21 mouse cellular contexts compared by ENCODE assay signal in the genomic region with DNA sequence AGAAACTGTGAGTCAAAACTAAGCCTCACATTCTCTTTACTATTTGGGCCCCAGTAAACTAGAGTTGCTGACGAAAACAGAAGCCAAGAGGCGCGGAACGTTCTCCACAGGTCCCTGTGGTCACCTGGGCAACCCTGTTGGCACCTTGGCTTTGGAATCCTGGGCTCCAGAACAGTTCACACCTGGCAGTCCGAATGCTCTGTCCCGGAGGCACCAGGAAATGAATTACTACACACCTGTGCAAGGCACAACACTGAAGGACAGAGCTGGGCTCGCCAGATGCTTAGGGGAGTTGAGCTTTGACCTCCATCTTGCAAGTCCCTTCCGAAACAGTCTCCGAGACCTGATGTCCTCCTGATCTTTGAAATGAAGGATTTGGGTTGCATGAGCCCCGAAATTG. TPM values are rescaled to one million over a fixed set of nuclear protein-coding genes. Genes with fewer than 3 reads are reported as not detected.
DNase-seq lines count a peak whose midpoint lies in the region; ATAC-seq and TF ChIP-seq lines count a peak whose summit lies in the region.
"Had no signal": no experiment of that assay in that cellular context is flagged by ENCODE, and none has a peak within 500 bp of the region (broad histone marks: within the 10 kb centered on the region; RNA-seq: fewer than 3 reads in every experiment).

No protein-coding gene starts in this region.

- no peak overlapping the region for H3K4me2 ChIP-seq in forebrain, embryonic 11.5 days (ENCODE audit: low read depth, low read length, severe bottlenecking)
- H3K4me2 ChIP-seq in hindbrain, embryonic 13.5 days: no peak overlapping the region
- no peak overlapping the region for H3K4me2 ChIP-seq in hindbrain, embryonic 11.5 days (replicated peaks; ENCODE audit: low read depth, low read length)
- no peak overlapping the region for H3K4me2 ChIP-seq in neural tube, embryonic 13.5 days
- peak overlapping the region; percentile 43; the same call in 1 of the 2 replicates for H3K4me2 ChIP-seq in hindbrain, postnatal 0 days (ENCODE audit: low read depth, low read length)
- H3K4me2 ChIP-seq: embryonic facial prominence, embryonic 13.5 days; heart, embryonic 11.5 days; stomach, embryonic 15.5 days had no signal

- 94% methylated on average over 10 of the region's 10 CpGs for WGBS in forebrain, embryonic 10.5 days
- WGBS in forebrain, embryonic 11.5 days: 95% methylated on average over 10 of the region's 10 CpGs
- WGBS in hindbrain, embryonic 13.5 days: 89% methylated on average over 10 of the region's 10 CpGs
- 91% methylated on average over 10 of the region's 10 CpGs for WGBS in hindbrain, embryonic 11.5 days
- 94% methylated on average over 10 of the region's 10 CpGs for WGBS in neural tube, embryonic 13.5 days
- WGBS in hindbrain, postnatal 0 days: 67% methylated on average over 10 of the region's 10 CpGs

- H3K27me3 ChIP-seq in forebrain, embryonic 10.5 days (ENCODE audit: poor library complexity, severe bottlenecking): no peaks in the 10 kb centered on the region
- no peaks in the 10 kb centered on the region for H3K27me3 ChIP-seq in forebrain, embryonic 11.5 days (ENCODE audit: control insufficient read depth, insufficient read depth, low read length)
- no peaks in the 10 kb centered on the region for H3K27me3 ChIP-seq in hindbrain, embryonic 13.5 days
- no peaks in the 10 kb centered on the region for H3K27me3 ChIP-seq in hindbrain, embryonic 11.5 days (ENCODE audit: control insufficient read depth, insufficient read depth, low read length)
- H3K27me3 ChIP-seq in neural tube, embryonic 13.5 days: no peaks in the 10 kb centered on the region
- no peaks in the 10 kb centered on the region for H3K27me3 ChIP-seq in hindbrain, postnatal 0 days (ENCODE audit: insufficient read depth, low read length)
- H3K27me3 ChIP-seq: embryonic facial prominence, embryonic 13.5 days; stomach, embryonic 15.5 days had no signal

- H3K36me3 ChIP-seq in forebrain, embryonic 10.5 days (replicated peaks): peaks cover 2% of the 10 kb centered on the region; the same call in 1 of the 2 replicates
- no peaks in the 10 kb centered on the region for H3K36me3 ChIP-seq in forebrain, embryonic 11.5 days (ENCODE audit: control insufficient read depth, insufficient read depth, low read length)
- no peaks in the 10 kb centered on the region for H3K36me3 ChIP-seq in hindbrain, embryonic 13.5 days
- H3K36me3 ChIP-seq in hindbrain, embryonic 11.5 days (ENCODE audit: control insufficient read depth, insufficient read depth, low read length): no peaks in the 10 kb centered on the region
- no peaks in the 10 kb centered on the region for H3K36me3 ChIP-seq in neural tube, embryonic 13.5 days
- no peaks in the 10 kb centered on the region for H3K36me3 ChIP-seq in hindbrain, postnatal 0 days (ENCODE audit: insufficient read depth, low read length)
- H3K36me3 ChIP-seq: embryonic facial prominence, embryonic 13.5 days; G1E; stomach, embryonic 15.5 days had no signal

- TF ChIP-seq CTCF in hindbrain, postnatal 0 days (IDR thresholded peaks at IDR 0.05; ENCODE audit: low read depth): no peak

- no peak for ATAC-seq in forebrain, embryonic 11.5 days (replicated peaks; ENCODE audit: low FRiP score)
- no peak for ATAC-seq in hindbrain, embryonic 13.5 days (ENCODE audit: low FRiP score)
- no peak for ATAC-seq in hindbrain, embryonic 11.5 days (ENCODE audit: low FRiP score)
- ATAC-seq in neural tube, embryonic 13.5 days (ENCODE audit: low read depth): no peak
- peak; percentile 39; the same call in 1 of the 2 replicates for ATAC-seq in hindbrain, postnatal 0 days
- ATAC-seq: intestine, postnatal 0 days had no signal

- H3K4me3 ChIP-seq in forebrain, embryonic 10.5 days: no peak overlapping the region
- no peak overlapping the region for H3K4me3 ChIP-seq in forebrain, embryonic 11.5 days (ENCODE audit: low read depth, low read length)
- no peak overlapping the region for H3K4me3 ChIP-seq in hindbrain, embryonic 13.5 days
- H3K4me3 ChIP-seq in hindbrain, embryonic 11.5 days (ENCODE audit: low read depth, low read length): no peak overlapping the region
- H3K4me3 ChIP-seq in neural tube, embryonic 13.5 days: no peak overlapping the region
- no peak overlapping the region for H3K4me3 ChIP-seq in hindbrain, postnatal 0 days (ENCODE audit: low read length)
- H3K4me3 ChIP-seq: embryonic facial prominence, embryonic 13.5 days; myocyte; stomach, embryonic 15.5 days had no signal

- no peak overlapping the region for H3K9ac ChIP-seq in forebrain, embryonic 11.5 days (ENCODE audit: low read length)
- no peak overlapping the region for H3K9ac ChIP-seq in hindbrain, embryonic 13.5 days
- no peak overlapping the region for H3K9ac ChIP-seq in hindbrain, embryonic 11.5 days (ENCODE audit: low read depth, low read length)
- no peak overlapping the region for H3K9ac ChIP-seq in neural tube, embryonic 13.5 days
- H3K9ac ChIP-seq in hindbrain, postnatal 0 days (replicated peaks; ENCODE audit: low read length): no peak overlapping the region; the same call in 1 of the 2 replicates
- H3K9ac ChIP-seq: embryonic facial prominence, embryonic 13.5 days; liver, embryonic 14.5 days; stomach, embryonic 15.5 days had no signal

- no peaks in the 10 kb centered on the region for H3K9me3 ChIP-seq in forebrain, embryonic 10.5 days
- H3K9me3 ChIP-seq in forebrain, embryonic 11.5 days (ENCODE audit: control insufficient read depth, low read length): no peaks in the 10 kb centered on the region
- H3K9me3 ChIP-seq in hindbrain, embryonic 13.5 days: no peaks in the 10 kb centered on the region
- H3K9me3 ChIP-seq in hindbrain, embryonic 11.5 days (ENCODE audit: control insufficient read depth, low read length): no peaks in the 10 kb centered on the region
- no peaks in the 10 kb centered on the region for H3K9me3 ChIP-seq in neural tube, embryonic 13.5 days
- no peaks in the 10 kb centered on the region for H3K9me3 ChIP-seq in hindbrain, postnatal 0 days (ENCODE audit: low read length)
- H3K9me3 ChIP-seq: embryonic facial prominence, embryonic 13.5 days; stomach, embryonic 15.5 days had no signal

- DNase-seq in forebrain, embryonic 10.5 days (ENCODE audit: extremely low spot score, low spot score): no peak
- DNase-seq in forebrain, embryonic 11.5 days (ENCODE audit: low spot score): no peak
- no peak for DNase-seq in hindbrain, embryonic 11.5 days (ENCODE audit: low spot score)
- DNase-seq in neural tube, embryonic 10.5 days (ENCODE audit: extremely low spot score, low spot score): no peak
- no peak for DNase-seq in hindbrain, postnatal 0 days (ENCODE audit: low spot score)
- DNase-seq in thymus, postnatal 25 days: no peak
- DNase-seq: gastrocnemius, postnatal 14 days; kidney, postnatal 25 days; liver; lung, adult 2 months; right cerebral cortex, postnatal 14 days; thymus, postnatal 14 days had no signal

- H3K4me1 ChIP-seq in forebrain, embryonic 10.5 days: peaks cover 26% of the 10 kb centered on the region
- H3K4me1 ChIP-seq in forebrain, embryonic 11.5 days (replicated peaks; ENCODE audit: control insufficient read depth, insufficient read depth, low read length): peaks cover 5% of the 10 kb centered on the region; the same call in 1 of the 2 replicates
- H3K4me1 ChIP-seq in hindbrain, embryonic 13.5 days (replicated peaks): peaks cover 25% of the 10 kb centered on the region
- 0 out of 2 replicates have a peak, but pooled peaks cover 3% of the 10 kb centered on the region for H3K4me1 ChIP-seq in hindbrain, embryonic 11.5 days (replicated peaks; ENCODE audit: control insufficient read depth, insufficient read depth, low read length)
- H3K4me1 ChIP-seq in neural tube, embryonic 13.5 days (replicated peaks): peaks cover 20% of the 10 kb centered on the region
- peaks cover 8% of the 10 kb centered on the region for H3K4me1 ChIP-seq in hindbrain, postnatal 0 days (ENCODE audit: insufficient read depth, low read length)

- peak overlapping the region; percentile 8; the same call in 1 of the 2 replicates for H3K27ac ChIP-seq in forebrain, embryonic 10.5 days
- no peak overlapping the region for H3K27ac ChIP-seq in forebrain, embryonic 11.5 days (ENCODE audit: low read depth, low read length)
- H3K27ac ChIP-seq in hindbrain, embryonic 13.5 days: peak overlapping the region; percentile 79
- no peak overlapping the region for H3K27ac ChIP-seq in hindbrain, embryonic 11.5 days (ENCODE audit: low read depth, low read length)
- peak overlapping the region; percentile 46; the same call in 1 of the 2 replicates for H3K27ac ChIP-seq in neural tube, embryonic 13.5 days (replicated peaks)
- peak overlapping the region; percentile 67; the same call in 1 of the 2 replicates for H3K27ac ChIP-seq in hindbrain, postnatal 0 days
- H3K27ac ChIP-seq: liver, embryonic 14.5 days; stomach, embryonic 15.5 days had no signal

RNA-seq across cellular contexts. Expression of a gene that starts 44.7 kb away (rescaled TPM):
- 46.4 and 47.3 TPM in 2 replicates for polyA plus RNA-seq in forebrain, embryonic 10.5 days (2016; fragmentation: Nextera tagmentation; extraction: Ambion mirVana)
- 87.3 and 91.9 TPM in 2 replicates for polyA plus RNA-seq in forebrain, embryonic 11.5 days (2014; fragmentation: Nextera tagmentation; extraction: Ambion mirVana)
- polyA plus RNA-seq in hindbrain, embryonic 13.5 days (2015; fragmentation: Nextera tagmentation; extraction: Ambion mirVana): 83.6 and 83.7 TPM in 2 replicates
- 77.7 and 91.6 TPM in 2 replicates for polyA plus RNA-seq in hindbrain, embryonic 11.5 days (2014; fragmentation: Nextera tagmentation; extraction: Ambion mirVana)
- polyA plus RNA-seq in neural tube, embryonic 13.5 days (2015; fragmentation: Nextera tagmentation; extraction: Ambion mirVana): 70.0 and 74.5 TPM in 2 replicates
- 40.6 and 50.4 TPM in 2 replicates for total RNA-seq in hindbrain, postnatal 0 days (2014; rRNA removed)
- 69.0 and 70.5 TPM in 2 replicates for polyA plus RNA-seq in hindbrain, postnatal 0 days (2015; fragmentation: Nextera tagmentation; extraction: Ambion mirVana)

Comparison
In these comparisons a context has a peak if more than half of its experiments do, and no peak if none do; other contexts are left out.
1. H3K27ac ChIP-seq: peak in forebrain, embryonic 10.5 days (single experiment), hindbrain, embryonic 13.5 days (single experiment), neural tube, embryonic 13.5 days (single experiment) and hindbrain, postnatal 0 days (single experiment); none in forebrain, embryonic 11.5 days (single experiment) and hindbrain, embryonic 11.5 days (single experiment).